31 mouse cellular contexts compared by ENCODE assay signal in the genomic region with DNA sequence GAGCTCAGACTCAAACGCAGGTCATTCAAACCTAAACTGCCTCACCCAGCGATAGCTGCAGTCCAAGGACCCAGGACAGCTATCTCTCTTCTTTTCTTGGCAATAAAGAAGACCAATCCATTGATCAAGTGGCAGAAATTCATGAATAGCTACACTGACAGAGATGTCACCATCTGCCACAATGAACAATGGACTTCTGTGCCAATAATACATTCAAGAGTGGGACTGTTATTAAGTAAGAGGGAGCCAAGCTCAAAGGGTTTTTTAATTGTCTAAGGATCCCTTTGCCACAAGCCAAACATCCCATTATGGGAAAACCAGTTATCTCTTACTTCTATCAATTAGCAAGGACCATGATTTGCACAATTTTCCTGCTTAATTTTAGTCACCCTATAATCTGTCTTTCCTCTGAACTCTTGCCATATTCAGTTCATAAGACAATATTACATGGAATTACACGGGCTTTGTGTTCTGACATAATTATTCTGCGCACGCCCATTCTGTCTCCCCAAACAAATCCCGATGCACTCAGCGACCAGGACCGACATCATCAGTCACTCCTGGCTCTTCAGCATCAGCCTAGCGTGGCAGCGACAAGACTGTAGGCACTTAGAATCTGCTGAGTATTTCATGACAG. TPM values are rescaled to one million over a fixed set of nuclear protein-coding genes. Genes with fewer than 3 reads are reported as not detected.
DNase-seq lines count a peak whose midpoint lies in the region; ATAC-seq and TF ChIP-seq lines count a peak whose summit lies in the region.
"Had no signal": no experiment of that assay in that cellular context is flagged by ENCODE, and none has a peak within 500 bp of the region (broad histone marks: within the 10 kb centered on the region; RNA-seq: fewer than 3 reads in every experiment).

No protein-coding gene starts in this region.

- H3K4me3 ChIP-seq in forebrain, embryonic 13.5 days: no peak overlapping the region
- H3K4me3 ChIP-seq in forebrain, embryonic 12.5 days (replicated peaks): no peak overlapping the region
- no peak overlapping the region for H3K4me3 ChIP-seq in hindbrain, embryonic 14.5 days (replicated peaks; ENCODE audit: low read length)
- no peak overlapping the region for H3K4me3 ChIP-seq in hindbrain, embryonic 10.5 days
- H3K4me3 ChIP-seq in midbrain, embryonic 16.5 days (ENCODE audit: low read depth, low read length): no peak overlapping the region
- no peak overlapping the region for H3K4me3 ChIP-seq in midbrain, postnatal 0 days (ENCODE audit: low read depth, low read length)
- no peak overlapping the region for H3K4me3 ChIP-seq in left cerebral cortex, adult 2 months
- H3K4me3 ChIP-seq: embryonic facial prominence, embryonic 15.5 days; heart, embryonic 13.5 days; limb, embryonic 10.5 days; limb, embryonic 15.5 days; liver, embryonic 13.5 days; megakaryocyte, embryonic 14.5 days; midbrain, embryonic 13.5 days had no signal

- no peaks in the 10 kb centered on the region for H3K36me3 ChIP-seq in forebrain, embryonic 13.5 days (ENCODE audit: poor library complexity, severe bottlenecking)
- H3K36me3 ChIP-seq in forebrain, embryonic 12.5 days (replicated peaks): no peaks in the 10 kb centered on the region
- H3K36me3 ChIP-seq in hindbrain, embryonic 14.5 days (replicated peaks; ENCODE audit: control insufficient read depth, insufficient read depth): no peaks in the 10 kb centered on the region
- no peaks in the 10 kb centered on the region for H3K36me3 ChIP-seq in hindbrain, embryonic 10.5 days
- H3K36me3 ChIP-seq in midbrain, embryonic 16.5 days (ENCODE audit: control insufficient read depth, insufficient read depth, low read length): no peaks in the 10 kb centered on the region
- H3K36me3 ChIP-seq in midbrain, postnatal 0 days (ENCODE audit: insufficient read depth, low read length): no peaks in the 10 kb centered on the region
- H3K36me3 ChIP-seq: embryonic facial prominence, embryonic 15.5 days; heart, embryonic 13.5 days; limb, embryonic 10.5 days; limb, embryonic 15.5 days; liver, embryonic 13.5 days; midbrain, embryonic 13.5 days had no signal

- intact Hi-C loops in left cerebral cortex, adult 2 months (cut with DNase I): no loop called here

- 52% methylated on average over 10 of the region's 10 CpGs for WGBS in forebrain, embryonic 13.5 days
- 60% methylated on average over 10 of the region's 10 CpGs for WGBS in forebrain, embryonic 12.5 days
- 38% methylated on average over 10 of the region's 10 CpGs for WGBS in hindbrain, embryonic 14.5 days
- WGBS in hindbrain, embryonic 10.5 days: 61% methylated on average over 10 of the region's 10 CpGs
- 49% methylated on average over 10 of the region's 10 CpGs for WGBS in midbrain, embryonic 16.5 days
- WGBS in midbrain, postnatal 0 days: 64% methylated on average over 10 of the region's 10 CpGs

- no peak overlapping the region for H3K9ac ChIP-seq in forebrain, embryonic 13.5 days
- H3K9ac ChIP-seq in forebrain, embryonic 12.5 days: no peak overlapping the region
- no peak overlapping the region for H3K9ac ChIP-seq in hindbrain, embryonic 14.5 days
- H3K9ac ChIP-seq in midbrain, embryonic 16.5 days (ENCODE audit: low read depth, low read length): no peak overlapping the region
- no peak overlapping the region for H3K9ac ChIP-seq in midbrain, postnatal 0 days (replicated peaks; ENCODE audit: low read length, poor library complexity, severe bottlenecking)
- H3K9ac ChIP-seq: embryonic facial prominence, embryonic 15.5 days; heart, embryonic 13.5 days; limb, embryonic 15.5 days; liver, embryonic 13.5 days; midbrain, embryonic 13.5 days had no signal

- no peak overlapping the region for H3K4me2 ChIP-seq in forebrain, embryonic 13.5 days
- no peak overlapping the region for H3K4me2 ChIP-seq in forebrain, embryonic 12.5 days
- no peak overlapping the region for H3K4me2 ChIP-seq in hindbrain, embryonic 14.5 days (replicated peaks)
- H3K4me2 ChIP-seq in midbrain, embryonic 16.5 days (ENCODE audit: low read length): no peak overlapping the region
- no peak overlapping the region for H3K4me2 ChIP-seq in midbrain, postnatal 0 days (ENCODE audit: low read depth, low read length, poor library complexity, severe bottlenecking)
- H3K4me2 ChIP-seq: embryonic facial prominence, embryonic 15.5 days; heart, embryonic 13.5 days; limb, embryonic 15.5 days; liver, embryonic 13.5 days; midbrain, embryonic 13.5 days had no signal

- no peaks in the 10 kb centered on the region for H3K27me3 ChIP-seq in forebrain, embryonic 13.5 days
- H3K27me3 ChIP-seq in forebrain, embryonic 12.5 days: no peaks in the 10 kb centered on the region
- H3K27me3 ChIP-seq in hindbrain, embryonic 14.5 days (ENCODE audit: control insufficient read depth, insufficient read depth, low read length): no peaks in the 10 kb centered on the region
- no peaks in the 10 kb centered on the region for H3K27me3 ChIP-seq in hindbrain, embryonic 10.5 days (ENCODE audit: insufficient read depth, poor library complexity, severe bottlenecking)
- H3K27me3 ChIP-seq in midbrain, embryonic 16.5 days (ENCODE audit: control insufficient read depth, insufficient read depth, low read depth, low read length): no peaks in the 10 kb centered on the region
- H3K27me3 ChIP-seq in midbrain, postnatal 0 days (ENCODE audit: insufficient read depth, low read length): no peaks in the 10 kb centered on the region
- H3K27me3 ChIP-seq: CH12.LX; embryonic facial prominence, embryonic 15.5 days; limb, embryonic 15.5 days; liver, embryonic 13.5 days; megakaryocyte, embryonic 14.5 days; midbrain, embryonic 13.5 days had no signal

- no peak overlapping the region; the same call in 1 of the 2 replicates for H3K27ac ChIP-seq in forebrain, embryonic 13.5 days
- H3K27ac ChIP-seq in forebrain, embryonic 12.5 days: no peak overlapping the region
- no peak overlapping the region for H3K27ac ChIP-seq in hindbrain, embryonic 14.5 days
- no peak overlapping the region for H3K27ac ChIP-seq in hindbrain, embryonic 10.5 days
- H3K27ac ChIP-seq in midbrain, embryonic 16.5 days (ENCODE audit: low read length): no peak overlapping the region
- no peak overlapping the region for H3K27ac ChIP-seq in midbrain, postnatal 0 days (ENCODE audit: low read depth, low read length)
- H3K27ac ChIP-seq in left cerebral cortex, adult 2 months: no peak overlapping the region
- H3K27ac ChIP-seq: embryonic facial prominence, embryonic 15.5 days; heart, embryonic 13.5 days; limb, embryonic 10.5 days; limb, embryonic 15.5 days; liver, embryonic 13.5 days; midbrain, embryonic 13.5 days; stomach, postnatal 0 days had no signal

- H3K9me3 ChIP-seq in forebrain, embryonic 13.5 days (replicated peaks): no peaks in the 10 kb centered on the region
- no peaks in the 10 kb centered on the region for H3K9me3 ChIP-seq in forebrain, embryonic 12.5 days
- H3K9me3 ChIP-seq in hindbrain, embryonic 14.5 days (ENCODE audit: control insufficient read depth, low read length): no peaks in the 10 kb centered on the region
- no peaks in the 10 kb centered on the region for H3K9me3 ChIP-seq in hindbrain, embryonic 10.5 days
- no peaks in the 10 kb centered on the region for H3K9me3 ChIP-seq in midbrain, embryonic 16.5 days (replicated peaks; ENCODE audit: control insufficient read depth, low read length, poor library complexity, severe bottlenecking)
- H3K9me3 ChIP-seq in midbrain, postnatal 0 days (ENCODE audit: low read length): no peaks in the 10 kb centered on the region
- H3K9me3 ChIP-seq: embryonic facial prominence, embryonic 15.5 days; heart, embryonic 13.5 days; limb, embryonic 10.5 days; limb, embryonic 15.5 days; liver, embryonic 13.5 days; megakaryocyte, embryonic 14.5 days; midbrain, embryonic 13.5 days had no signal

- peaks cover 21% of the 10 kb centered on the region; the same call in 1 of the 2 replicates for H3K4me1 ChIP-seq in forebrain, embryonic 13.5 days
- 0 out of 2 replicates have a peak, but pooled peaks cover 7% of the 10 kb centered on the region for H3K4me1 ChIP-seq in forebrain, embryonic 12.5 days
- no peaks in the 10 kb centered on the region for H3K4me1 ChIP-seq in hindbrain, embryonic 14.5 days (replicated peaks; ENCODE audit: control insufficient read depth, insufficient read depth, low read length)
- peaks cover 14% of the 10 kb centered on the region; the same call in 1 of the 2 replicates for H3K4me1 ChIP-seq in hindbrain, embryonic 10.5 days (replicated peaks)
- 0 out of 2 replicates have a peak, but pooled peaks cover 2% of the 10 kb centered on the region for H3K4me1 ChIP-seq in midbrain, embryonic 16.5 days (ENCODE audit: control insufficient read depth, insufficient read depth, low read length)
- H3K4me1 ChIP-seq in midbrain, postnatal 0 days (ENCODE audit: insufficient read depth, low read length): no peaks in the 10 kb centered on the region
- H3K4me1 ChIP-seq: limb, embryonic 10.5 days; limb, embryonic 15.5 days; liver, embryonic 13.5 days; midbrain, embryonic 13.5 days had no signal

- peak; percentile 32 for DNase-seq in hindbrain, embryonic 14.5 days (ENCODE audit: low spot score)
- no peak for DNase-seq in hindbrain, embryonic 10.5 days (ENCODE audit: low spot score)
- DNase-seq in midbrain, postnatal 0 days (ENCODE audit: low spot score): no peak
- no peak for DNase-seq in cerebellum, adult 9-10 months
- DNase-seq in left cerebral cortex, adult 2 months (ENCODE audit: extremely low spot score in 1 of 2, low spot score in 2 of 2): no peak
- DNase-seq: adrenal gland, postnatal 10 days; cerebellum, adult 18-20 months; cerebellum, postnatal 14 days; heart, postnatal 10 days; kidney, adult 11 months; kidney, postnatal 14 days; layer of hippocampus, postnatal 36 days; liver, embryonic 13.5 days; lung, adult 18-20 months; lung, postnatal 4 days; right cerebral cortex, postnatal 4 days; thymus, adult 2 months; thymus, postnatal 36 days had no signal

- peak; percentile 68; the same call in 1 of the 2 replicates for ATAC-seq in forebrain, embryonic 13.5 days
- no peak for ATAC-seq in forebrain, embryonic 12.5 days (ENCODE audit: low FRiP score)
- ATAC-seq in hindbrain, embryonic 14.5 days (ENCODE audit: low FRiP score): 0 out of 2 replicates have a peak, but pooled peaks have one; percentile 37
- ATAC-seq in midbrain, embryonic 16.5 days: 0 out of 2 replicates have a peak, but pooled peaks have one; percentile 32
- no peak for ATAC-seq in midbrain, postnatal 0 days (ENCODE audit: low FRiP score)
- ATAC-seq: inflammation-experienced regulatory T-cells, adult 6 months; lung, postnatal 0 days; midbrain, embryonic 13.5 days had no signal

- TF ChIP-seq CTCF in midbrain, postnatal 0 days (IDR thresholded peaks at IDR 0.05): no peak
- TF ChIP-seq CTCF in left cerebral cortex, adult 2 months (IDR thresholded peaks at IDR 0.05): no peak

RNA-seq across cellular contexts. Expression of gene Rbpj, which starts 34.7 kb away (rescaled TPM):
- polyA plus RNA-seq in forebrain, embryonic 13.5 days (2015; fragmentation: Nextera tagmentation; extraction: Ambion mirVana): 48.7 and 48.8 TPM in 2 replicates
- 67.9 and 70.6 TPM in 2 replicates for polyA plus RNA-seq in forebrain, embryonic 12.5 days (2016; fragmentation: Nextera tagmentation; extraction: Ambion mirVana)
- polyA plus RNA-seq in hindbrain, embryonic 14.5 days (2014; fragmentation: Nextera tagmentation; extraction: Ambion mirVana): 38.8 and 41.7 TPM in 2 replicates
- polyA plus RNA-seq in hindbrain, embryonic 10.5 days (2016; fragmentation: Nextera tagmentation; extraction: Ambion mirVana): 38.0 and 40.9 TPM in 2 replicates
- 26.5 and 32.2 TPM in 2 replicates for polyA plus RNA-seq in midbrain, embryonic 16.5 days (2015; fragmentation: Nextera tagmentation; extraction: Ambion mirVana)
- total RNA-seq in midbrain, postnatal 0 days (2014; rRNA removed): 21.0 and 23.7 TPM in 2 replicates
- 14.5 and 14.8 TPM in 2 replicates for polyA plus RNA-seq in midbrain, postnatal 0 days (2015; fragmentation: Nextera tagmentation; extraction: Ambion mirVana)
- 10 to 100 TPM; 32.8 to 33.2 TPM for total RNA-seq in left cerebral cortex, adult 2 months (2021)

Comparison
In these comparisons a context has a peak if more than half of its experiments do, and no peak if none do; other contexts are left out.
1. ATAC-seq: peak in forebrain, embryonic 13.5 days (single experiment), hindbrain, embryonic 14.5 days (single experiment) and midbrain, embryonic 16.5 days (single experiment); none in forebrain, embryonic 12.5 days (single experiment) and midbrain, postnatal 0 days (single experiment).